Mouse (Mus musculus): ENCODE results near the gene Rai1. TPM values are rescaled to one million over a fixed set of nuclear protein-coding genes. Genes with fewer than 3 reads are reported as not detected.

Rai1 gene
- polyA plus RNA-seq, 1 experiment = 15.3 TPM

DNA sequence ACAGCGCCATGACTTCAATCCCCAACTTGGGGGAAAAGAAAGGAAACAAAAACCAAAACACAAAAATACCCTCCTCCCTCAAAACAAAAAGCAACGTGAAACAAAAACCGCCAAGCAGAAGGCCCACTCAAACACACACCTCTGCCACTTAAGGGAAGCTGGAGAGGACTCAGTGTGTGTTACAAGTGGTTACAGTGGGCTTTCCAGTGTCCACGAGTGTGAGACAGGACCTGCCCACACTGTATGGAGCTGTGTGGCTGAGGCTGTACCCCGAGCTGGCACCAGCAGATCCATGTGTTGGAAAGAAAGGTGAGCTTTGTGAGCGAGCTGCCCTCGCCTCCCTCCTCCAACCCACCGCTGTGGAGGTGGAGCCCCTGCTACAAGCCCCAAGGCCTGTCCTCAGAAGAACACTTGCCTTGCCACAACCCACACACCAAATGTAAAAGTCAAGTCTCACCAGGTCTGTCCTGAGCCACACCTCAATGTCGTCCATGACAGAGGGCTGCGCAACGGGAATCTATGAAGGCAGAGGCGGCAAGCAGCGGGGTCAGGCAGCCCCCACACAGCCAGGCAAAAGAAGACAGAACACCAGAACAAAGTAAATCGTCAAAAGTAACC lies 127.7 kb downstream of the Rai1 start:
- DNase-seq (ENCODE audit: low read depth, low spot score) = no peak
- WGBS = 89% methylated on average over 14 of the region's 14 CpGs

DNA sequence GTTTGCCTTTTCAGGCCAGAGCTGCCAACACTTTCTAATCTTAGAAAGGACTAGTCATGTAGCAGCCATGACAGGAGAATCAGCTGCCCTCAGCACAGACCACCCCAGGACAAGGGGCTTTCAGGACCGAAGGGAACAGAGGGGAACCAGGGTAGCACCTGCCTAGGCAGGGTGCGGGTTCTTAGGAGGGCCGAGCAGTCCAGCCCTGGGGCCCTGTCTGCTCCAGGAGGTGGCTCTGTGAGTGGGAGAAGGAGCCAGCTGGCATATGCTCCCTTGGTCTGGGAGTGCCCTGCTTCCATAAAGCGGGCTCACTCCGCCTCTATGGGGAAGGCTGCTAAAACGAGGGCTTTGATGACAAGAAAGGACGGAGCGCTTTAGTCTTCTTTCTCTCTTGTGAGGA lies 128.4 kb downstream of the Rai1 start:
- 51% methylated on average over 8 of the region's 8 CpGs for WGBS
- no peak for DNase-seq (ENCODE audit: low read depth, low spot score)

DNA sequence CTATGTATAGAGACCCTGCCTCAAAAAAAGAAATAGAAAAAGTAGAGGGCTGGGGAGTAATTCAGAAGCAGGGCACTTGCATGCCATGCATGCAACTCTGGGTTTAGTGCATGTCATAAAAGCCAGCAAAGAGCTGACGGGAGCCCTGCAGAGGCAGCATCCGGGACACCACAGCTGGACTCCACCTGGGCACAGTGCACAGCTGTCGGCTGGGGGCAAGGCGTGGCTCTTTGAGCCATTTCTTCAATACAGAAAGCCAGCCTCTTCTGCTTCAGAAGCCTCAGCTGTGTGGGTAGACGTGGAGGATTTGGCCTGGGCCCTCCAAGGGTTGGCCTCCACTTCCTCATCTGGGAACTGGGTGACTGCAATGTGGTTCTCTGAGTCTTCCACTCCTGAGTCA lies 130.5 kb downstream of the Rai1 start:
- WGBS = 46% methylated on average over 5 of the region's 5 CpGs

DNA sequence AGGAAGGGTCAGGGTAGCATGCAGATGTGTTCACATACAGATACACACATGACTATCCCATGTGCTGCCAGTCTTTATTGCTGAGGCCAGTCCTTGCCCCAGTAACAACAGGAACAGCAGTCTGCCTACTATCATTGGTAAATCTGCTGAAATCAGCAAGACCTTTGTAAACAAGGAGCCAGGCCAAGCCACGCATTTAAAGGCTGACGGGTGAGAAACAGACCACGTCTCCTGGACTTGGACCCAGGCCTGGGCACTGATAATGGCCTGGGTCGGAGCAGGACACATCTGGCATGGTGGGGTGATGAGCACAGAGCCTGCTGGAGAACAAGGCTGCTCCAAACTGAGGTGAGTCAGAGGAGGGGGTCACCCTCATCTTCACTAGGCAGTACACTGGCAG lies 135.7 kb downstream of the Rai1 start:
- DNase-seq (ENCODE audit: low read depth, low spot score) = no peak
- WGBS = 85% methylated on average over 4 of the region's 4 CpGs

More for the DNA sequence above, 130.5 kb downstream of the Rai1 start:
- no peak for DNase-seq (ENCODE audit: low read depth, low spot score)

DNA sequence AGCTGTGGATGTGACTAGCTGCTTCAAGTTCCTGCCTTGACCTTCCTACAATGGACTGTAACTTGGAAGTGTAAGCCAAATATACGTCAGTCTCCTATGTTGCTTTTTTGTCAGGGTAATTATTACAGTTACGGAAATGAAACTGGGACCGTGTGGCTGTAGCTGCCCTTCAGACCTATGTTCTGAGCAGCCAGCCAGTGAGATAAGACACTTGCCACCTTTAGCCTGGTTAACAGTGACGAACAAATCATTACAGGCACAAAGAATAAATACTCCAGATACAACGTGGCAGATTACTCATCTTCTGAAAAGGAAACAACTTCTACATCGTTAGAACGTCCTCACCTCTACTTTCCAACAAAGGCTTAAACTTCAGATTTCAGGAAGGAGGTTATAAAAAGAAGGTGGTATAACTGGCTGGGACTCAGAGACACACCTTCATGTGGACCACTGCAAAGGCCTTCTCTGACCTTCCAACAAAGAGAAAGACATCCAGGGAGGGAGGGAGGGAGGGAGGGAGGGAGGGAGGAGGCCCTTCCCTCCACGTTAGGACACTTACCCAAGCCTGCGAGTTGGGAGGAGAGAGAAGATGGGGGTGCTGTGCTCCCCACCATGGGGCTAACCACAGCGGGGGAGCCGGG lies 139.8 kb downstream of the Rai1 start:
- no peak for DNase-seq (ENCODE audit: low read depth, low spot score)
- WGBS = 51% methylated on average over 11 of the region's 11 CpGs

DNA sequence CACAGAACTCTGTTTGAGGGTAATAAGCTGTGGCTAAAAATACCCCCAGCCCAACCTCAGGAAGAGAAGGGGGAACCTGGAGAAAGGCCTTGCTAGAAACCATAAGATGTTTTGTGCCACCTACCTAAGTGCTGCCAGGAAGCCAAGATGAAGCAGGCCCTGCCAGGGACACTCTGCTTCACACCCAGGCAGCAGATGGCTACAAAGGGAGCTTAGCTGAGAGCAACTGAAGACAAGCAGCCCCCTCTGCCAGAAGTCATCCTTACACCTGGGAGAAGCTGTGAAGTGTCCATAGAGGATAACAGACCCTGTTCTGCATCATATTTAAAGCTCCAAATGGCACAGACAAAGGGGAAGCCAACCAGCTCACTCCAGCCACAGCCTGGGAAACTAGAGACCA lies 141.3 kb downstream of the Rai1 start:
- DNase-seq (ENCODE audit: low read depth, low spot score) = no peak

DNA sequence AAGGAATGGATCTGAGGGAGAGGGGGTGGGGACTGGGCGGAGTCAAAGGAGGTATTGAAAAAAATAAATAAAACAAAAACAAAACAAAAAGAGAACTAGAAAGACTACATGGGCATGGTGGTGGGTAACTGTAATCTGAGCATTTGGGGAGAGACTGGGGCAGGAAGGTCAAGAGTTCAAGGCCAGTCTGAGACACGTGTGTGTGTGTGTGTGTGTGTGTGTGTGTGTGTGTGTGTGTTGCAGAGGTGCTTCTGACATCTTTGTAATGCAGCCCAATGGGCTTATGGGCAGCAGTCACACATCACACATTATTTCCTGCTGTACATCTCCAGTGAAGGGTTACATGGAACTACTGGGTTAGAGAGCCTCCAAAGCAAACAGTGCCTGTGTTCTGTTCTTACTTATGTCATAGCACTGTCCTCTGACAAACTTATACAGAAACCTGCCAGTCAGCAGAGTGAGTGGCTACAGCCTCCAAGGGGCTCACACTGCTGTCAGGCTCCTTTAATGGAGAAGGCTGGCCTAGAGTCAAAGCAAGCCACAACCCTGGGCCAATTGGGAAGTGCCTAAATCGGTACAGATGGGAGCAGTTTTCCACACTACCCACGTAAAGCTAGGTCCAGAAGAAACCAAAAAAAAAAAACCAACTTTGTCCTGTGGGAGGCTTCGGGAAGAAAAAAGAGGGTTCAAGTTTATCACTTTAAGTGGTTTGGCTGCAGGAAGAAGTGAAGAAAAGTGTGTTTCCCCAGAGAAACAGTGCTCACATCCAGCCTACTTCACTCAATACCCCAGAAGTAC lies 143.1 kb downstream of the Rai1 start:
- no peak for DNase-seq (ENCODE audit: low read depth, low spot score)
- WGBS = 60% methylated on average over 5 of the region's 5 CpGs

Other genes starting within 250 kb of the Rai1 start
- gene Med9, start 156.8 kb upstream of the Rai1 start, polyA plus RNA-seq (2012; rRNA removed) = 19.3 and 19.6 TPM in 2 replicates
- 2.2 and 2.5 TPM in 2 replicates for gene Rasd1, start 140.1 kb upstream of the Rai1 start, polyA plus RNA-seq (2012; rRNA removed)
- 8.7 and 9.9 TPM in 2 replicates for gene Pemt, start 58.5 kb upstream of the Rai1 start, polyA plus RNA-seq (2012; rRNA removed)
- gene Srebf1, start 117.6 kb downstream of the Rai1 start, polyA plus RNA-seq (2012; rRNA removed) = 76.8 and 96.8 TPM in 2 replicates
- 41.5 and 67.3 TPM in 2 replicates for gene Tom1l2, start 247.9 kb downstream of the Rai1 start, polyA plus RNA-seq (2012; rRNA removed)
- 0.26 and 0.67 TPM in 2 replicates for gene Drc3, start 248.3 kb downstream of the Rai1 start, polyA plus RNA-seq (2012; rRNA removed)